Mouse (Mus musculus) midbrain, postnatal 0 days (tissue): ENCODE results near the gene Pbx4. TPM values are rescaled to one million over a fixed set of nuclear protein-coding genes. Genes with fewer than 3 reads are reported as not detected.
A peak's percentile ranks its signal among the peaks of the same experiment; 100 is the strongest.

Experiments used
- ATAC-seq: fragments of 200-750 bp; cut with Nextera tagmentation; 2 replicates; pipeline ENCODE4 v1.8.0; 2017; ENCODE audit warnings: moderate number of reproducible peaks, mild to moderate bottlenecking, moderate TSS enrichment, moderate library complexity; ENCODE audit not compliant: low FRiP score
- DNase-seq: peaks from one replicate; pipeline ENCODE4 v3.0.0-alpha.2; 2015; ENCODE audit warnings: low spot score
- H3K27ac ChIP-seq: fragments of 300-500 bp; sonication (generic); 2 replicates; pipeline ENCODE4 v1.5.1; 2014; ENCODE audit warnings: low read depth, mild to moderate bottlenecking, low read length, mixed read lengths
- H3K27me3 ChIP-seq: fragments of 300-500 bp; sonication (generic); 2 replicates; pipeline ENCODE4 v1.6.1; 2014; ENCODE audit warnings: low read length, control low read depth, mixed read lengths; ENCODE audit not compliant: insufficient read depth
- H3K36me3 ChIP-seq: fragments of 300-500 bp; sonication (generic); 2 replicates; pipeline ENCODE4 v1.6.1; 2014; ENCODE audit warnings: low read length, control low read depth, mixed read lengths; ENCODE audit not compliant: insufficient read depth
- H3K4me1 ChIP-seq: fragments of 300-500 bp; sonication (generic); 2 replicates; pipeline ENCODE4 v1.6.1; 2014; ENCODE audit warnings: mild to moderate bottlenecking, control low read depth, antibody characterized with exemption, low read length, mixed read lengths; ENCODE audit not compliant: insufficient read depth
- H3K4me2 ChIP-seq: fragments of 300-500 bp; sonication (generic); 2 replicates; pipeline ENCODE4 v1.6.1; 2014; ENCODE audit warnings: low read depth, mild to moderate bottlenecking, low read length, mixed read lengths; ENCODE audit not compliant: poor library complexity, severe bottlenecking
- H3K4me3 ChIP-seq: fragments of 300-500 bp; sonication (generic); 2 replicates; pipeline ENCODE4 v1.5.1; 2014; ENCODE audit warnings: low read depth, mild to moderate bottlenecking, low read length, moderate library complexity
- H3K9ac ChIP-seq: fragments of 300-500 bp; sonication (generic); replicated peaks from 2 replicates; pipeline ENCODE4 v1.6.1; 2014; ENCODE audit warnings: mild to moderate bottlenecking, low read length, moderate library complexity, mixed read lengths; ENCODE audit not compliant: poor library complexity, severe bottlenecking
- H3K9me3 ChIP-seq: fragments of 300-500 bp; sonication (generic); 2 replicates; pipeline ENCODE4 v1.6.1; 2016; ENCODE audit warnings: low read length, control low read depth
- CTCF ChIP-seq: IDR thresholded peaks from 2 replicates; pipeline ENCODE4 v1.5.1; 2016; ENCODE audit warnings: antibody characterized with exemption, mild to moderate bottlenecking
- WGBS: fragments of 180-500 bp; shearing (Covaris S2); extraction: QIAGEN DNeasy Blood & Tissue Kit; methylation state at CpG from one replicate; pipeline ENCODE4 v1.1.7; 2014; 5-methylcytosine and 5-hydroxymethylcytosine counted together
- polyA plus RNA-seq: library from polyadenylated mRNA; unstranded; fragments of >200 nt; fragmentation: Nextera tagmentation; extraction: Ambion mirVana; gene quantifications from 2 replicates; pipeline ENCODE4 v1.2.1, GENCODE M21; 2015
- total RNA-seq: library from RNA; depleted of rRNA; stranded (reverse); fragments of >200 nt; gene quantifications from 2 replicates; pipeline ENCODE4 v1.2.3, GENCODE M21; 2014

Gene Pbx4
- total and polyA plus RNA-seq, 2 experiments from 2014 or later, result 43.9 to 98.8 TPM

GRCm38 (mm10) chr8:69900895-69901451 lies 68.7 kb downstream of the Pbx4 start:
- DNase-seq, result no peak
- Histone ChIP-seq H3K4me2 (peak overlapping the region; percentile 97), H3K9me3 (no peaks in the 10 kb centered on the region), H3K36me3 (0 out of 2 replicates have a peak, but pooled peaks cover 2% of the 10 kb centered on the region), H3K27ac (peak overlapping the region; percentile 90), H3K27me3 (no peaks in the 10 kb centered on the region), H3K4me1 (peaks cover 18% of the 10 kb centered on the region; the same call in 1 of the 2 replicates), H3K4me3 (peak overlapping the region; percentile 72), H3K9ac (peak overlapping the region; percentile 83)
- 20% methylated on average over 12 of the region's 12 CpGs for WGBS
- no peak for TF ChIP-seq CTCF
- no peak for ATAC-seq

- Histone ChIP-seq H3K4me2 (peak overlapping the region; percentile 97), H3K27me3 (no peaks in the 10 kb centered on the region), H3K27ac (peak overlapping the region; percentile 90), H3K4me3 (peak overlapping the region; percentile 72), H3K36me3 (no peaks in the 10 kb centered on the region), H3K9me3 (no peaks in the 10 kb centered on the region), H3K4me1 (peaks cover 18% of the 10 kb centered on the region; the same call in 1 of the 2 replicates), H3K9ac (peak overlapping the region; percentile 83)
- DNase-seq (peak; percentile 96), ATAC-seq (peak; percentile 71)
- 2% methylated on average over 41 of the region's 41 CpGs for WGBS
- TF ChIP-seq CTCF, result peak; percentile 74
Observed at GRCm38 (mm10) chr8:69901484-69902162, 69.3 kb downstream of the Pbx4 start.

GRCm38 (mm10) chr8:69902163-69903062 lies 70.1 kb downstream of the Pbx4 start, which contains the start of the genes Tssk6, Ndufa13 and Yjefn3:
Gene Tssk6, plus strand, starts transcription at chr8:69902184.
Gene Ndufa13, minus strand, starts transcription at chr8:69902558.
Gene Yjefn3, minus strand, starts transcription at chr8:69902712.
- no peak for DNase-seq
- Histone ChIP-seq H3K27ac (peak within 1 kb of the TSS; percentile 90), H3K27me3 (no peaks in the 10 kb centered on the region), H3K4me3 (peak within 1 kb of the TSS; percentile 72), H3K36me3 (no peaks in the 10 kb centered on the region), H3K4me2 (peak within 1 kb of the TSS; percentile 97), H3K9ac (peak within 1 kb of the TSS; percentile 83), H3K4me1 (peaks cover 18% of the 10 kb centered on the region; the same call in 1 of the 2 replicates), H3K9me3 (no peaks in the 10 kb centered on the region)
- 6% methylated on average over 88 of the region's 89 CpGs for WGBS
- peak; percentile 38 for TF ChIP-seq CTCF
- ATAC-seq, result peak; percentile 47

DNA sequence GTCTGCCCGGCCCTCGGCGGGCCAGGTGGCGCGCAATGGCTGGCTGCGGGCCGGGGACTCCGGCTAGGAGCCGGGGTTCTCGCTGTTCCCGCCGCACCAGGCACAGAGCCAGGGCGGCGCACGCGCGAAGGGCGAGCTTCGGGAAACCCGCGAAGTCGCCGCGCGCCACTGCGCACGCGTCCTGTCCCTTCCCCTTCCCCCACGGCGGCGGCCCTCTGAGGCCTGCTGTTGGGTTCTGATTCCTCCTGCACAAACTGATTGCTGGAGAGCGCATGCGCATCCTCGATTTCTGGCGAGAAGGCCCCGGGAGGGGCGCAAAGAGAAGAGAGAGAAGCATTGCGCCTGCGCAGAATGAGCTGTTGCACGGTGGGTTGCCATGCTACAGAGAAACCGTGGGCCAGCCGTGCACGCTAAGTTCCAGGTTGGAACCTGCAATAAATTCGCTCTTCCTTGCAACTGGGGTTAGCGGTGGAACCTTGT lies 70.8 kb downstream of the Pbx4 start:
- WGBS, result 0% methylated on average over 45 of the region's 45 CpGs
- H3K9ac ChIP-seq, result peak overlapping the region; percentile 77
- H3K4me1 ChIP-seq, result peaks cover 18% of the 10 kb centered on the region; the same call in 1 of the 2 replicates
- H3K36me3 ChIP-seq, result no peaks in the 10 kb centered on the region
- no peaks in the 10 kb centered on the region for H3K9me3 ChIP-seq
- peak overlapping the region; percentile 97 for H3K4me2 ChIP-seq
- DNase-seq, result peak; percentile 100
- H3K4me3 ChIP-seq, result peak overlapping the region; percentile 72
- ATAC-seq, result peak; percentile 90
- no peak for TF ChIP-seq CTCF
- peak overlapping the region; percentile 90 for H3K27ac ChIP-seq
- no peaks in the 10 kb centered on the region for H3K27me3 ChIP-seq

DNA sequence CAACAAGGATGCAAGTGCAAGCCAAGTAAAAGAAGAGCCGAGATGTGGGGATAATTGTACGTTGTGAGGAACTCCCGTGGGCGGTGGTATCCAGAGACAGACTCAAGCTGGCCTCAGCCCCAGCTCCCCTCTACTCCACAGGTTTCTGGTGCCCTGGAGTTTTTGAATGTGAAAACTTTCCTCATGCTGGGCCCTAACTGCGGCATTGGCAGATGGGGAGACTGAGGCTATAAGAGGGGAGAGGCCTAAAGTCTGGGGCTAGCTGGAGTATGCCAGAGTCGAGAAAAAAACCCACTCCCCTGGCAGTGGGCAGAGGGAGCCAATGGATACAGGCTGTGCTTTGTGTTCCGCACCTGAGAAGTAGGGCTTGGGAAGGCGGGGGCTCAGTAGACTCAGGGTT lies 71.8 kb downstream of the Pbx4 start:
- Histone ChIP-seq H3K9ac (no peak overlapping the region), H3K36me3 (0 out of 2 replicates have a peak, but pooled peaks cover 4% of the 10 kb centered on the region), H3K4me1 (peaks cover 17% of the 10 kb centered on the region; the same call in 1 of the 2 replicates), H3K27me3 (no peaks in the 10 kb centered on the region), H3K4me3 (no peak overlapping the region), H3K9me3 (no peaks in the 10 kb centered on the region), H3K27ac (no peak overlapping the region), H3K4me2 (peak overlapping the region; percentile 97)
- no peak for ATAC-seq
- TF ChIP-seq CTCF, result no peak
- 81% methylated on average over 8 of the region's 8 CpGs for WGBS
- no peak for DNase-seq
